Mouse (Mus musculus) cerebellum, postnatal 14 days (tissue): ENCODE results near the gene Scn1b.
A peak's percentile ranks its signal among the peaks of the same experiment; 100 is the strongest.

Experiments used
- DNase-seq, 2 experiments: peaks; one replicate each; pipeline ENCODE4 v3.0.0; 2021; ENCODE audit warnings: mixed read lengths in 2 of 2

Scn1b gene

GRCm38 (mm10) chr7:31126851-31127724 is at the start of gene Scn1b:
Gene Scn1b (minus strand): TSS chr7:31127003.
- DNase-seq, result peak; percentile 77 to 83

GRCm38 (mm10) chr7:31175096-31175495 is 48.3 kb upstream of the Scn1b start:
- no peak for DNase-seq

GRCm38 (mm10) chr7:31174466-31174865 is 47.7 kb upstream of the Scn1b start:
- no peak for DNase-seq

- DNase-seq, result peak; percentile 50 to 53
Measured at GRCm38 (mm10) chr7:31172238-31172637, 45.4 kb upstream of the Scn1b start.

- DNase-seq, result no peak
Measured at GRCm38 (mm10) chr7:31170520-31170919, 43.7 kb upstream of the Scn1b start.

- DNase-seq, result no peak
Measured at GRCm38 (mm10) chr7:31168412-31168811, 41.6 kb upstream of the Scn1b start.

- DNase-seq, result no peak
Measured at GRCm38 (mm10) chr7:31164748-31165147, 37.9 kb upstream of the Scn1b start.

GRCm38 (mm10) chr7:31163666-31164577 is 37.1 kb upstream of the Scn1b start:
- no peak for DNase-seq

GRCm38 (mm10) chr7:31162324-31162723 is 35.5 kb upstream of the Scn1b start:
- DNase-seq, result no peak

- no peak for DNase-seq
Measured at GRCm38 (mm10) chr7:31161831-31162230, 35.0 kb upstream of the Scn1b start.

- no peak for DNase-seq
Measured at GRCm38 (mm10) chr7:31161246-31161645, 34.4 kb upstream of the Scn1b start.

- no peak for DNase-seq
Measured at GRCm38 (mm10) chr7:31160763-31161162, 34.0 kb upstream of the Scn1b start.

GRCm38 (mm10) chr7:31156034-31156928 is 29.5 kb upstream of the Scn1b start:
- peak in 1 of 2 experiments; percentile 35 for DNase-seq

GRCm38 (mm10) chr7:31155296-31156033 is 28.7 kb upstream of the Scn1b start, which contains the start of gene Gramd1a:
Gene Gramd1a (minus strand): TSS chr7:31155896.
- DNase-seq, result no peak

- DNase-seq, result no peak
Measured at GRCm38 (mm10) chr7:31153536-31154320, 26.9 kb upstream of the Scn1b start.

- peak; percentile 44 to 69 for DNase-seq
Measured at GRCm38 (mm10) chr7:31151301-31152241, 24.8 kb upstream of the Scn1b start.

GRCm38 (mm10) chr7:31150566-31151300 is 23.9 kb upstream of the Scn1b start:
- peak; percentile 88 to 92 for DNase-seq

- peak in 1 of 2 experiments; percentile 37 for DNase-seq
Measured at GRCm38 (mm10) chr7:31149751-31150565, 23.2 kb upstream of the Scn1b start.
